In genomic region chr13:99058131-99058970, GRCm38 (mm10) we compare ENCODE assay signal across 7 mouse cellular contexts.
DNase-seq lines count a peak whose midpoint lies in the region.

No protein-coding gene starts in this region.

- DNase-seq in 3134 (ENCODE audit: extremely low read depth, insufficient read length, low spot score) = peak; percentile 47
- peak; percentile 92 for DNase-seq in 3T3-L1 (ENCODE audit: low read depth, low spot score)
- peak; percentile 26 for DNase-seq in gastrocnemius, postnatal 10 days
- DNase-seq in lung, adult 18-20 months = peak; percentile 54 to 67
- DNase-seq in thymus, adult 18-20 months = no peak
- DNase-seq in thymus, postnatal 14 days = no peak
- no peak for DNase-seq in embryo, embryonic 9.5 days (ENCODE audit: extremely low spot score)

Comparison
In these comparisons a context has a peak if more than half of its experiments do, and no peak if none do; other contexts are left out.
1. DNase-seq: peak in 3134 (single experiment), 3T3-L1 (single experiment), gastrocnemius, postnatal 10 days (single experiment) and lung, adult 18-20 months (2 of 2); none in thymus, adult 18-20 months (0 of 2), thymus, postnatal 14 days (single experiment) and embryo, embryonic 9.5 days (single experiment).